Mouse (Mus musculus) heart, postnatal 10 days (tissue): ENCODE data around the gene Slamf9. TPM values are rescaled to one million over a fixed set of nuclear protein-coding genes. Genes with fewer than 3 reads are reported as not detected.

Experiments used
- DNase-seq, 2 experiments: peaks; one replicate each; pipeline ENCODE4 v3.0.0; 2021
- intact Hi-C: fragments of 180-260 bp; cut with DNase I; formaldehyde crosslinking; loops from one replicate; pipeline ENCODE4 v1.15.1; 2025
- total RNA-seq, 2 experiments: library from RNA; stranded (reverse); gene quantifications; 2 replicates each; pipeline ENCODE4 v1.2.3; 2021

The Slamf9 gene
- total RNA-seq, 2 experiments from 2014 or later: 1.3 to 1.4 TPM

DNA sequence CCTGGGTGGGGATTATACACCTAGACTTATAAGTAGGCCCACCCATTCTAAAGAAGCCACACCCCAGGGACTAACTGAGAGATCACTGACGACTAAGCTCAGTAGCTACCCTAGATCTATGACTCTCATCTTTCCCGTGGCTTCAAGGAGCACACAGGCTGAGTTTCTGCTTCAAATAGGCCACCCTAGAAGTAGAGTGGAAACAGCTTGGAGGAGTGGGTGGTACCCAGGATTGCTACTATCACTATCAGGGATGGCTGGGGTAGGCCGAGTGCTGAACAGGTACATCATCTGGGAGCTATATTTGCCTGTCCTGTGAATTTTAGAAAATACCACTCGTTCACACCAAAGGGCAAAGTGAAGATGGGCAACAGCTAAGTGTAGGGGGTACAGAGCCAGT is 12.7 kb downstream of the Slamf9 start:
- intact Hi-C loops: no loop called here

DNA sequence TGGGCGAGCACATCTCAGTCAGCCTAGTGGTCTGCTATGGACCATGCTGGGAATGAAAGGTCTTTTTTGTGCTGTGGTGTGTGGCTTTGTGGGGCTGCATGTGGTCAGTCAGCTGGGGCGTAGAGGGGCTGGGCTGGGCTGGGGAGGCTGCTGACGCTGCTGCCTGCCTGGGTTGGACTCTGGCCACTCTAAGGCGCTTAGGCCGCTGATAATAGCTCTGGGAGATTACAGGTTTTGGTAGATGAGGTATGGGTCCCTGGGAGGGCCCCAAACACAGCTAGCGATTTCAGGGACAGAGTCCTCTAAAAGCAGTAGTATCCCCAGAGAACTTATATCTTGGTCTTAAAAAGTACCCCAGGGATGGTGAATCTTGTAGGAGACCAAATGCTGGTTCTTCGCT is 13.7 kb downstream of the Slamf9 start:
- intact Hi-C loops: no loop called here
- no peak for DNase-seq

More for the DNA sequence above, 12.7 kb downstream of the Slamf9 start:
- no peak for DNase-seq

DNA sequence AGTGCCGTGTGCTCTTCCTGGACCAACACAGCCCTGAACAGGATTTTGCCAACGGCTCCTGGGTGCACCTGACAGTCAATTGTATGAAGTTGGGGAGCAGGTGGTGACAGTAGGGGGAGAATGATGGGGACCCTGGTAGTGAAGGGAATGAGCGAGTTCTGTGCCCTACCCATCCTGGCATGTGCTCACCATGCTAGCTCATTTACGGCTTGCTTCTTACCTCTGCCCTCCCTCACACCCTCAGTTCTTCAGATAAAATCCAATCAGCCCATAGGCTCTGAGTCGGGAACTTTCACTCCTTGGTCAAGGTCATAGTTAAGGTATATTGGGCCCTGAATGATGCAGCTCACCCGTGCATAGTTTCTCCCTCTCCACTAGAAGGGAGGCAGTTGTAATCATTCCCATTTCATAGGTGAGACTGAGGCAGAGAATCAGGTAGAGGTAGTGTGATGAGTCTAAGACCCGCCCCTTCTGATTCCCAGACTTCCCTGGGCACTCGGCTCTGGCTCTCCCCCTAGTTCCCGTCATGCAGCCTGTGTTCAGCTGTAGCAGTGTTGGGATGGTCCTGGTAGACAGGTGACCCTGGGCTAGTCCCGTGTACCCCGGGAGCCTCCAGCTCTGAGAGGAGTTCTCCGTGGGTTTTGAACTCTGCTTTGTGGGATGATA is 14.6 kb downstream of the Slamf9 start:
- intact Hi-C loops: loop anchor here (1.0 to 10.0 kb wide), 3 partner anchors 77 to 905 kb away; no protein-coding TSS in a partner anchor
- no peak for DNase-seq

GRCm38 (mm10) chr1:172490261-172490661 is 15.1 kb downstream of the Slamf9 start:
- peak; percentile 89 to 96 for DNase-seq
- intact Hi-C loops: loop anchor here (1.0 to 10.0 kb wide), 3 partner anchors 78 to 905 kb away; no protein-coding TSS in a partner anchor

DNA sequence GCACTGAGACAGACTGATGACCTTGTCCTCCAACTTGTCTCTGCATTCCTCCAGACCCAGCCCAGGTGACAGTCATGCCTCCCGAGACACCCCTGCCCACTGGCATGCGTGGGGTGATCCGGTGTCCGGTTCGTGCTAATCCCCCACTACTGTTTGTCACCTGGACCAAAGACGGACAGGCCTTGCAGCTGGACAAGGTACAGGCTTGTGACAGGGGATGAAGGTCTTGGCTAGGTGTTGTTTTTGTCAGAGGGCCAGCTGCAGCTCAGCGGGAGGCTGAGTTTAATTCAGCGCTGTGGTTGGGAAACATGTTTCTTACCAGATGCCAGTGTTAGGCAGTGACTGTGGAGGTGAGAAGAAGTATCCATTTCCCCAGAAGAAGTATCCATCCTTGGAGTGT is 16.9 kb downstream of the Slamf9 start:
- intact Hi-C loops: loop anchor here (10.0 kb wide), 2 partner anchors 447 to 903 kb away; no protein-coding TSS in a partner anchor

GRCm38 (mm10) chr1:172493516-172493915 is 18.4 kb downstream of the Slamf9 start:
- no peak for DNase-seq
- intact Hi-C loops: loop anchor here (10.0 kb wide), 2 partner anchors 449 to 901 kb away; no protein-coding TSS in a partner anchor

More for the DNA sequence above, 16.9 kb downstream of the Slamf9 start:
- no peak for DNase-seq

DNA sequence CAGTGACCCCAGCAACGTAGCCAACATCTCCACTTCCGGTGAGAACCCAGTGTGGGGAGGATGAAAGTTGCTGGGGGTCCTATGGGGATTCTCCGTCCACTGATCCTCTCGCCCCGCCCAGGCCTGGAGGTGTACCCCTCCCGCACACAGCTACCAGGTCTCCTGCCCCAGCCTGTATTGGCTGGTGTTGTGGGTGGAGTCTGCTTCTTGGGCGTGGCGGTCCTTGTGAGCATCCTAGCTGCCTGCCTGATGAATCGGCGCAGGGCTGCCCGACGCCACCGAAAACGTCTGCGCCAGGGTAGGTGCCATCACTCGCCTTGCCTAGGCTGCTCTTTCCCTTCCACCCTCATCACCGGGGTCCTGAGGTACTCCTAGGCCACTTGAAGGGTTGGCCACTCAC is 20.9 kb downstream of the Slamf9 start:
- no peak for DNase-seq
- intact Hi-C loops: loop anchor here (10.0 kb wide), 2 partner anchors 451 to 899 kb away; no protein-coding TSS in a partner anchor

DNA sequence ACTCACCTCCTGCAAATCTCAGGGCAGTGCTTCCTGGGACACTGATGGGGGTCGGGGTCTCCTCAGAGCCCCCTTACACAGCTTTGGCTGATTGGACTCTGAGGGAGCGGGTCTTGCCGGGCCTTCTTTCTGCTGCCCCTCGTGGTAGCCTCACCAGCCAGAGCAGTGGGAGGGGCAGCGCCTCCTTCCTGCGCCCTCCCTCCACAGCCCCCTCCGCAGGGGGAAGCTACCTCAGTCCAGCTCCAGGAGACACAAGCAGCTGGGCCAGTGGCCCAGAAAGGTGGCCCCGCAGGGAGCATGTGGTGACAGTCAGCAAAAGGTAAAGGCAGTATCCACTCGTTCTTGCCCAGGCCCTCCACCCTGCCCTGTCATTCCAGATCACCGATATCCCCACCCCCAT is 22.3 kb downstream of the Slamf9 start:
- intact Hi-C loops: loop anchor here (10.0 kb wide), 2 partner anchors 453 to 897 kb away; no protein-coding TSS in a partner anchor
- DNase-seq: no peak

GRCm38 (mm10) chr1:172499765-172500441 is 24.7 kb downstream of the Slamf9 start, which contains the start of gene Tagln2:
Gene Tagln2 (plus strand): TSS chr1:172500047.
- peak; percentile 91 for DNase-seq
- intact Hi-C loops: loop anchor here (10.0 kb wide), 3 partner anchors 295 to 895 kb away; partner anchors contain the start of gene Pea15a

- peak; percentile 79 for DNase-seq
- intact Hi-C loops: loop anchor here (1.0 to 10.0 kb wide), 2 partner anchors 25 to 296 kb away; partner anchors contain the start of gene Pea15a
Observed at GRCm38 (mm10) chr1:172500451-172501370, 25.6 kb downstream of the Slamf9 start.

DNA sequence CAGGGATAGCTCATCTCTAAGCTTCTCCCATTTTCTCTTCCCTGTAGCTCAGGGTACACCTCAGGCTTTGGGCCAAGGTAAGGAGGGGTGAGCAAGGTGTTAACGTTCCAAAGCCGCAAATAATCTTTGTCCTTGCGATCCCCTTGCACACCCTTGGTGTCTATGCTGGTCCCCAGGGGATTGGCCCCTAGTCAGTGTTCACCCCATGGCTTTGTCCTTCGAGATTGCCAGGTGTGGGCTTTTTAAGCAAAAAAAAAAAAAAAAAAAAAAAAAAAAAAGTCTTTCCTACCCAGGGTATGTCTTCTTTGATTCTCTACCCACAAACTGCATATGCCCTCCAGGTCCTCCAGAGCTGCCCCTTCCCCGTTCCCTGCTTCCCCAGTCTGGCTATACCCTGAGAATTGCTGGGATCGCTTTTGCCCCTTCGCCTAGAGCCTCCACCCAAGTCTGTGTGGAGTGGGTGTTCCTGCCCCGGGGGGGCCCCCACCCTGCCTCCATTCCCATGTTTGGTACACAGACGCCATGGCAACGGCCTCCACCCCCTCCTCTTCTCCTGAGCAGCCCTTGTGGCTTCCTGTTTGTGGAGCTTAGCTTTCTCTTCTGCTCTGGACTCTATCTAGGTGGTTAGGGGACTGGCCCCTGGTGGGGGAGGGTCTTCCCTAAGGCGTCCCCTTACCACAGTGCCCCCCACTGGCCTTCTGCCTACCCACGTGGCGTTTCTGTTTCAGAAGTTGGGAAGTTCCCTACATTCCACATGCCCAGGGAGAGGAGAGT is 26.4 kb downstream of the Slamf9 start:
- intact Hi-C loops: loop anchor here (1.0 to 10.0 kb wide), 2 partner anchors 24 to 297 kb away; partner anchors contain the start of gene Pea15a
- peak; percentile 82 to 84 for DNase-seq

DNA sequence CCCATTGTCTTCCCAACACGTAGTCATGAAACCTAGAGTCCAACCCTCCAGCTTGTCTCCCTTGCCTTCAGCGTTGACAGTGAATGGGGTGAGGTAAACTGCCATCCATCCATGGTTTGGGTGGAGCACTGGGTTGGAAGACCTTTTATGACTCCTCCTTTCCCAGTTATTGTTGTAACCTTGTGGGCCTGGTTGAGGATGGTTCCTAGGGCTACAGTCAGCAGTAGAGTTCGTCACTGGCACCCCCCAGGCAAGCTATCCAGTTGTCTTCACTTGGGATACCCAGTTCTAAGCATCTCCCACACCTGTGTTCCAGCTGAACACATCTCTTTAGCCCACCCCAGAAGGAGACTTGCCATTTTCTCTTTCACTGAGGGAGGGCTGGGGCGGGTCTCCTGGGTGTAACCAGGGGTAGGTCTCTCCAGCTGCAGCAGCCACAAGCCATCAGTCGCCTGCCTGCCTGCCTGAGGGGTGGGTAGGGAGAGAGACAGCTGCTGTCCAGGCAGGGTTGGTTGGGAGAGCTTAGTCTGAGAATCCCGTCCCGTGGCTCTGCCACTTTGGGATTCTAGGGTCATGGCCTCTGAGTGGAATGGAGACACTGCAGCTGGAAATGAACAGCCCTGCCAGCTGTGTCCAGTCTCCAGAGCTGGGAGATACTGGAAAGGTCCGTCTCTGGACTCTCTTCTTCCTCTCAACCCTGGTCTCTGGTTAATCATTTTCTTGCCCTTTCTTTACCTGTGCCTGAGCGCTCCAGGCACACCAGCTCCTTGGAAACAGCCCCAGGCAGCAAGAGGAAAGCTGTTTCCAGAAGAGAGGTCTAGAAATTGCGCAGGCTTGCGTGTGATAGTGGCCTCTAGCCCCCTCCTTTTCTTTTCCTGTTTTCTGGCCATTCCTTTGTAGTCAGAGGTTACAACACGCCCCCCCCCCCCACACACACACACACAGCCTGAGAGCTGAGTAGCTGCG is 27.3 kb downstream of the Slamf9 start:
- DNase-seq: peak; percentile 59 to 62
- intact Hi-C loops: loop anchor here (10.0 kb wide), 1 partner anchor 298 kb away; the partner anchor contains the start of gene Pea15a

DNA sequence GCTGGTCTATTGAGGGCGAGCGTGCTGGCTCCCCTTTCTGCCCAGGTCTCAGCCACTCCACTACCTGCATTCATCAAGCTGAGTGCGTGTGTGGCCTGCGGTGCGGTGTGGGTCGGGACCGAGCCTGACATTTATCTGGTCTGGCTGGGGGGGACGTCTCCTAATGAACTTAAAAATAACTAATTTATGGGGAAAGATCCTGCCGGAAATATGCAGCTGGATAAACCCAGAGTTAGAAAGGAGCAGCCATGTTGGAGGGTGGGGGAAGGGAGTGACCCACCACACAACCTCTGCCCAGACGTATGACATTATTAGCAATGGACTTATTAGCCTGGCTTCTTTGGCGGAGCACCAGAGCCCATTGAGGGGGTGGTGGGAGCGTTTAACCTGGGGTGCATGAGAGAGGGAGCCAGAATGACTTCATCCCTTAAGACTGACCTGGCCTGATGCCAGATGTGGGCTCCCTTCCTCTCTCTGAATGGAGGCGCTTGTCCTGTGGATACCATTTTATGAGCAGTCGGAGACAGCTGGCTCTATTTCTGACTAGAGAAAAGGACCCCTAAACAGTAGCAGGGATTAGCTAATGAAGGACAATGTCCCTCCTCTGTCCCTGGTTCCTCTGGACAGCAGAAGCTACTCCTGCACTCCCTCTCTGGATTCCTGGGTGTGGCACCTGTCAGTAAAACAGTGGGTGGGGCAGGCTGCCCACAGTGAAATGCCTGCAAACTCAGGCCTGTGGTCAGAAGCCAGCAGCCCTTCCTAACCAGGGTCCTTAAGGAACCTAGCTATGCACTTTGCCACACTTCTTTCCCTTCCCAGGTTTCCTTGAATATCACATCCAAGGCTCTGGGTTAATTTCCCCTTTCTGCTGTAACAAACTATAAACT is 28.2 kb downstream of the Slamf9 start:
- peak; percentile 64 to 73 for DNase-seq
- intact Hi-C loops: loop anchor here (10.0 kb wide), 1 partner anchor 299 kb away; the partner anchor contains the start of gene Pea15a

DNA sequence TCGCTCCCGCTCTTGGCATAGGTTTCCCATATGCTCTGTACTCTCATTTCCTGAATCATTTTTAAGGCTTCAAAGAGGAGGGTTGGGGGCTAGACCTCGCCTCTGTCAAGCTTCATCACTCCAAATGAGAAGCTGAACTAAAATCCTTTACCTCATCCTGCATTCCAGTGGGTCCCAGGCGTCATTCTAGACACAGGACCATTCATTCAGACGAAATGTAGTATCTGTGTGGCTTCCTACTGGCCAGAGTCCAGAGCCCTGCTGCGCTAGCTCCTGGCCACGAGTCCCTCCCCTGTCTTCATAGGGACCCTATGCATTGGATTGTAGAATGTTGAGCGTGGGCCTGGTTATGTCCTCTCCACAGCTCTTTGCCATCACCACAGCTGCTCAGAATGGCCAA is 29.6 kb downstream of the Slamf9 start:
- intact Hi-C loops: loop anchor here (10.0 kb wide), 1 partner anchor 300 kb away; the partner anchor contains the start of gene Pea15a
- DNase-seq: no peak

DNA sequence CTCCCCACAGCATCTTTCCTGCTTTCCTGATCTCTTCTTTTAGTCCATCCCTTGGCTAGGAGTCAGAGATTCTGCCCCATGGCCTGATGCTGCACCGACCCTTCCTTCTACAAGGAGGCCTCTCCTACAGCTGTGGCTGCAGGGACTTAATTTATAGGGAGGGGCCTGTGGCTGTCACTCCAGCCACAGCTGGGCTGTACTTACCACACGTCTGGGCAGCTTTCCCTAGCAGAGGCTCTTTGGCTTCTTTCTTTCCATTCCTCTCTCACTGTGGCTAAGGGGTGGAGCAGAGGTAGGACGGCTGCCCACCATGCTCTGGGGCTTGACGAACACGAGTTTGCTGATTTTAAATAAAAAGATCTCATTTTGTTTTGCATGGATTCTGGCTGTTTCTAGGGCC is 31.8 kb downstream of the Slamf9 start:
- intact Hi-C loops: loop anchor here (10.0 kb wide), 1 partner anchor 302 kb away; the partner anchor contains the start of gene Pea15a
- peak; percentile 48 to 56 for DNase-seq

DNA sequence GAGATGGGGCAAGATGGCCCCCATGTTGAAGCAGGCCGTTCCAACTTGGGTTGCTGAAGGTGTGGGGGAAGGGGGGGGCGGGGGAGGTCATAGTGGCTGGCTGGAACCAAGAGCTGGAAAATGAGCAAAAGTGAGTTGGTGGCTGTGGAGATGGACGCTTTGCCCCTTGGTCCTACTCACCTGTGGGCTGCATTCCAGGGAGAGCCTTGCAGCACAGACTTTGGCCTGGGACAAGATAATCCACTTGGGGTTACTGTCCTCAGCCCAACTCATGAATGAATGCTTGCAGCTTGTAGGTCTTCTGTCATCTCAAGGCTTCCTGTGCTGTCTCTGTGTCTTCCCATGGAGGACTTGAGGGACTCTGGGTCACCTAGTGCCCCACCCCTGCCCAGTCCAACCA is 32.5 kb downstream of the Slamf9 start:
- DNase-seq: no peak
- intact Hi-C loops: loop anchor here (10.0 kb wide), 1 partner anchor 303 kb away; the partner anchor contains the start of gene Pea15a

- intact Hi-C loops: loop anchor here (10.0 kb wide), 1 partner anchor 303 kb away; the partner anchor contains the start of gene Pea15a
- no peak for DNase-seq
Observed at GRCm38 (mm10) chr1:172508172-172508571, 33.0 kb downstream of the Slamf9 start.
